Mouse (Mus musculus): Measurements from ENCODE around the gene Gm21190. TPM values are rescaled to one million over a fixed set of nuclear protein-coding genes. Genes with fewer than 3 reads are reported as not detected.

The Gm21190 gene
- total and polyA plus RNA-seq, 2 experiments from 2014 or later, result not detected

Other genes starting within 250 kb of the Gm21190 start
- gene Gm21149, start 52.7 kb downstream of the Gm21190 start, total RNA-seq (2014; rRNA removed), result not detected in 2 replicates
- 0.15 TPM in 1 of 2 replicates, not detected in the other for gene Gm21149, start 52.7 kb downstream of the Gm21190 start, polyA plus RNA-seq (2015; fragmentation: Nextera tagmentation; extraction: Ambion mirVana)
- gene Gm21083, start 48.1 kb upstream of the Gm21190 start, total RNA-seq (2014; rRNA removed), result not detected in 2 replicates
- gene Gm21083, start 48.1 kb upstream of the Gm21190 start, polyA plus RNA-seq (2015; fragmentation: Nextera tagmentation; extraction: Ambion mirVana), result not detected in 2 replicates
- gene Speer4d, start 89.8 kb upstream of the Gm21190 start, total RNA-seq (2014; rRNA removed), result not detected in 2 replicates
- gene Speer4d, start 89.8 kb upstream of the Gm21190 start, polyA plus RNA-seq (2015; fragmentation: Nextera tagmentation; extraction: Ambion mirVana), result not detected in 2 replicates
- not detected in 2 replicates for gene 4930572O03Rik, start 127.8 kb upstream of the Gm21190 start, total RNA-seq (2014; rRNA removed)
- gene 4930572O03Rik, start 127.8 kb upstream of the Gm21190 start, polyA plus RNA-seq (2015; fragmentation: Nextera tagmentation; extraction: Ambion mirVana), result not detected in 2 replicates
- gene Speer4c, start 185.0 kb upstream of the Gm21190 start, total RNA-seq (2014; rRNA removed), result not detected in 2 replicates
- gene Speer4c, start 185.0 kb upstream of the Gm21190 start, polyA plus RNA-seq (2015; fragmentation: Nextera tagmentation; extraction: Ambion mirVana), result not detected in 2 replicates